Mouse (Mus musculus): ENCODE data around the gene Ccdc78.

GRCm38 (mm10) chr17:25813471-25813870 is 27.1 kb downstream of the Ccdc78 start:
- peak; percentile 53; the same call in 1 of the 2 replicates for TF ChIP-seq CTCF (IDR thresholded peaks at IDR 0.05; ENCODE audit: extremely low read depth, insufficient read depth, insufficient read length, insufficient replicate concordance)
- TF ChIP-seq POLR2A (IDR thresholded peaks at IDR 0.05; ENCODE audit: low read depth, low read length), result no peak

All from spleen, adult 2 months (tissue).